Mouse (Mus musculus) liver, embryonic 13.5 days (tissue): Measurements from ENCODE around the gene Fam217a. TPM values are rescaled to one million over a fixed set of nuclear protein-coding genes. Genes with fewer than 3 reads are reported as not detected.
A peak's percentile ranks its signal among the peaks of the same experiment; 100 is the strongest.
"Not testable (repeated sequence)": the region's sequence is repeated elsewhere in the genome, so short reads cannot be mapped to it uniquely, and the experiment has no call there.

Source experiments
- ATAC-seq: fragments of 200-750 bp; cut with Nextera tagmentation; 2 replicates; pipeline ENCODE4 v1.8.0; 2017; ENCODE audit warnings: low read depth, mild to moderate bottlenecking, moderate number of reproducible peaks, moderate library complexity
- DNase-seq: peaks from one replicate; pipeline ENCODE4 v3.0.0; 2022
- H3K27ac ChIP-seq: fragments of 300-500 bp; sonication (generic); 2 replicates; pipeline ENCODE4 v1.5.1; 2015; ENCODE audit warnings: moderate library complexity, mild to moderate bottlenecking, inconsistent platforms
- H3K27me3 ChIP-seq: fragments of 300-500 bp; sonication (generic); 2 replicates; pipeline ENCODE4 v1.6.1; 2015; ENCODE audit warnings: mild to moderate bottlenecking, inconsistent platforms
- H3K36me3 ChIP-seq: fragments of 300-500 bp; sonication (generic); 2 replicates; pipeline ENCODE4 v1.6.1; 2015; ENCODE audit warnings: mild to moderate bottlenecking, inconsistent platforms
- H3K4me1 ChIP-seq: fragments of 300-500 bp; sonication (generic); replicated peaks from 2 replicates; pipeline ENCODE4 v1.6.1; 2015; ENCODE audit warnings: inconsistent platforms
- H3K4me2 ChIP-seq: fragments of 300-500 bp; sonication (generic); 2 replicates; pipeline ENCODE4 v1.6.1; 2015; ENCODE audit warnings: inconsistent platforms, mild to moderate bottlenecking, moderate library complexity
- H3K4me3 ChIP-seq: fragments of 300-500 bp; sonication (generic); replicated peaks from 2 replicates; pipeline ENCODE4 v1.5.1; 2015; ENCODE audit warnings: mild to moderate bottlenecking, inconsistent platforms
- H3K9ac ChIP-seq: fragments of 300-500 bp; sonication (generic); 2 replicates; pipeline ENCODE4 v1.6.1; 2015; ENCODE audit warnings: mild to moderate bottlenecking, inconsistent platforms
- H3K9me3 ChIP-seq: fragments of 300-500 bp; sonication (generic); replicated peaks from 2 replicates; pipeline ENCODE4 v1.6.1; 2016; ENCODE audit warnings: inconsistent platforms
- WGBS: fragments of 180-500 bp; shearing (Covaris S2); methylation state at CpG from one replicate; pipeline ENCODE4 v1.1.7; 2015; ENCODE audit not compliant: insufficient replicate concordance; 5-methylcytosine and 5-hydroxymethylcytosine counted together
- polyA plus RNA-seq: library from polyadenylated mRNA; unstranded; fragments of >200 nt; fragmentation: Nextera tagmentation; extraction: Ambion mirVana; gene quantifications from 2 replicates; pipeline ENCODE4 v1.2.1, GENCODE M21; 2015

Fam217a gene
- polyA plus RNA-seq, 1 experiment from 2014 or later: 0.35 TPM

DNA sequence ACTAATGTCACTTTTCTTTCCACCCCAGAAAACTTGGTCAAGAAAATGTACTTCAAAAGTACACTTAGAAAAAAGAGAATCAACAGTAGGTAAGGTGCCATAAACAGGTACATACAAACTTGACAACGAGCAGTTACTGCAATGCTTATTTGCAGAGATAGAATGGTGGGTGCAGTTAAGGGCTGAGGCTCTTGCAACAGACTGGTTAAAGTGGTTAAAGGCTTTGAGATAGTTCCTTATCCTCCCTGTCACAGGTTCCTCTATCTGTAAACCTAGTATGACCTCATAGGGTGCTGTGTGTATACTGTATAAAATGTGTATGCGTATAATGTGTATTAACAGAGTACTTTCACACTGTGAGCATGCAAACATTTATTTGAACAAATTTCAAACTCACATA, 27.3 kb upstream of the Fam217a start:
- H3K4me3 ChIP-seq, DNase-seq, H3K27me3 ChIP-seq, H3K9ac ChIP-seq, H3K4me2 ChIP-seq, H3K9me3 ChIP-seq, H3K27ac ChIP-seq, H3K36me3 ChIP-seq, H3K4me1 ChIP-seq: not testable (repeated sequence)
- 36% methylated on average over 2 of the region's 2 CpGs for WGBS
- ATAC-seq: 0 out of 2 replicates have a peak, but pooled peaks have one; percentile 58

DNA sequence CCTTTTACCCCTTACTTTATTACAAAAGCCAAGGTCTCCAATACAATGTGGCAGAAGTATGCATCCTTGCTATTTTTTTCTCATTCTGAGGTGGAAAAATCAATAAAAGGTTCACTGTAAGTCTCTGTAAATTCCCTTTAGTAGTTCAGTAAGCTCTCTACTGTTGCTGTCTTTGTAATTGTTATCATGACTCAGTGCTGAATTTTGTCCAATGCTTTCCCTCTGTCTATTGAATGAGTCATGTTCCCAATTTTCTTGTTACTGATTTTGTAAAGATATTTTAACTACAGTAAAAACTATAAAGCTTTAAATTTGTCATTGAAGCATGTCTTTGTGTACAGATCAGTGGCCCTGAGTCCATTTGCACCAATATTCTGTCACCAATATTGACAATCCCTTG, 18.3 kb upstream of the Fam217a start:
- no peaks in the 10 kb centered on the region for H3K4me1 ChIP-seq
- no peak overlapping the region for H3K9ac ChIP-seq
- ATAC-seq (no peak), DNase-seq (no peak)
- no peak overlapping the region for H3K4me3 ChIP-seq
- H3K9me3 ChIP-seq: no peaks in the 10 kb centered on the region
- H3K4me2 ChIP-seq: no peak overlapping the region
- H3K36me3 ChIP-seq: no peaks in the 10 kb centered on the region
- H3K27me3 ChIP-seq: no peaks in the 10 kb centered on the region
- no peak overlapping the region for H3K27ac ChIP-seq

GRCm38 (mm10) chr13:34934931-34935644, 11.0 kb upstream of the Fam217a start:
- H3K27me3 ChIP-seq: no peaks in the 10 kb centered on the region
- WGBS: 67% methylated on average over 10 of the region's 10 CpGs
- no peak overlapping the region for H3K9ac ChIP-seq
- H3K36me3 ChIP-seq: no peaks in the 10 kb centered on the region
- DNase-seq (no peak), ATAC-seq (no peak)
- H3K27ac ChIP-seq: no peak overlapping the region
- H3K9me3 ChIP-seq: no peaks in the 10 kb centered on the region
- H3K4me3 ChIP-seq: no peak overlapping the region
- no peak overlapping the region for H3K4me2 ChIP-seq
- no peaks in the 10 kb centered on the region for H3K4me1 ChIP-seq

DNA sequence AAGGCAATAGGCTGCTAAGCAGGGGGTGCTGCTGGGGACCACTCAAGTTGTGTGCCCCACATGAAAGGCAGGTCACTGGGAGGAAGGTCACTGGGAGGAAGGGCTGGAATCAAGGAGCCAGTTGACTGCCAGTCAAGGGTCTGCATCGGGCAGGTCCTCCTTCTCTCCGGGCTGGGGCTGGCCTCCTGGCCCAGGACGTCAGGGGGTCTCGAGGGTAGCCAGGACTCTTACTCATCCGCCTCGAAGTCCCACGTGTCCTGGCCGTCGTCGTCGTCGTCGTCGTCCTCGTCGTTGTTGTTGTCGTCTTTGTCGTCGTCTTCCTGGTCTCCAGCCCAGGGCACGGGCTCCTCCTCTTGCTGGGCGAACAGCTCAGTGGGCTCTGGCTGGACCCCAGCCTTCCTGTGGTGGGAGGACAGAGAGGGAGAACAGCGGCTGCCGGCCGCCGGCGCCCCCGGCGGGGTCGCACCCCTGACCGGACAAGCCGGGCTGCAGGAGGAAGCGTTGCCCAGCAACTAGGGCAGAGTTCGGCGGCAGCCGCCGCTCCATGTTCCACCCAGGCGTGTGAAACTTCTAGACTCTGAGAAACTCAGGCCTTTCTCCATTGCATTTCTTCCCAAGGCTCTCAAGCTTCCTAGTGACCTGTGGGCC, 7.5 kb downstream of the Fam217a start:
- no peaks in the 10 kb centered on the region for H3K4me1 ChIP-seq
- no peak for DNase-seq
- H3K36me3 ChIP-seq: no peaks in the 10 kb centered on the region
- H3K9me3 ChIP-seq: no peaks in the 10 kb centered on the region
- WGBS: 31% methylated on average over 37 of the region's 37 CpGs
- no peak overlapping the region for H3K9ac ChIP-seq
- H3K4me3 ChIP-seq: peak overlapping the region; percentile 26; the same call in 1 of the 2 replicates
- ATAC-seq: 0 out of 2 replicates have a peak, but pooled peaks have one; percentile 39
- H3K4me2 ChIP-seq: peak overlapping the region; percentile 52
- no peak overlapping the region for H3K27ac ChIP-seq
- peaks cover 14% of the 10 kb centered on the region for H3K27me3 ChIP-seq

DNA sequence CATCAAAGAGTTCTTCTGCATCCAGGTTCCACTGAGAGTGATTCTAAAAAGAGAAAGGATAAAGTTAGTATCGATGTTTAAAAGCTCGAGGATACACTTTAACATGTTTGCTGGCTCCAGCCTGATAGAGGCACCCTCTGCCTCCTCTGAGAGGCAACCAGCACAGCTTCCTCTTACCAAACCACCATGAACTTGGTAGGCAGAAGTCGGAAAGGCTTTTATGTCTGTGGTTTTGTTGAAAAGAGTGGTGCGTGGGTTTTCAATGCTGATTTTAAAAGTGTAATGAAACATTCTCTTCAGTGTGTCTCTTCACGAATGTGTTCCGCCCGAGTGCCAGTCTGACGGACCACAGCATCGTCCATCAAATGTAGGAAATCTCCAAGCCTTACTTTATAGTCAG, 9.5 kb downstream of the Fam217a start:
- no peak overlapping the region for H3K4me2 ChIP-seq
- no peak overlapping the region for H3K27ac ChIP-seq
- no peak overlapping the region for H3K4me3 ChIP-seq
- H3K36me3 ChIP-seq: no peaks in the 10 kb centered on the region
- no peak overlapping the region for H3K9ac ChIP-seq
- peaks cover 14% of the 10 kb centered on the region for H3K27me3 ChIP-seq
- WGBS: 42% methylated on average over 9 of the region's 9 CpGs
- no peaks in the 10 kb centered on the region for H3K4me1 ChIP-seq
- DNase-seq (no peak), ATAC-seq (no peak)
- no peaks in the 10 kb centered on the region for H3K9me3 ChIP-seq

DNA sequence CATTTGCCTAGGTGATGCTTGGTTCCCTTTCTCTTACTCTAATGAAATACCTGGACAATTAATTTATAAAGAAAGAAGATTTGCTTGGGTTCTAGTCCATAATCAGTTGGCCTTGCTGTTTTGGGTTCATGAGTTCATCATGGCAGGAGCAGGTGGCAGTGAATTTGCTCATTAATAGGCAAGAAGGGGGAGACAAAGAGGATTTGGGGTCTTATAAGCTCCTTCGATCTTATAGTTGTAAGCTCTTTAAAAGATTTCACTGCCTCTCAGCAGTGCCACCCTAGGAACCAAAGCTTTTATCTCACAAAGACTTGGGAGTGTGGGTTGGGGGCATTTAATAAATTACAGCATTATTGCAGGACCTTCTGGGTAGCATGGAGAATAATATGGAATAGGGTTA, 31.2 kb downstream of the Fam217a start:
- 73% methylated on average over 1 of the region's 1 CpGs for WGBS
- H3K4me3 ChIP-seq: no peak overlapping the region
- H3K27ac ChIP-seq: no peak overlapping the region
- H3K9me3 ChIP-seq: no peaks in the 10 kb centered on the region
- peaks cover 91% of the 10 kb centered on the region for H3K36me3 ChIP-seq
- DNase-seq: no peak
- no peak overlapping the region for H3K4me2 ChIP-seq
- no peak for ATAC-seq
- H3K27me3 ChIP-seq: no peaks in the 10 kb centered on the region
- no peak overlapping the region for H3K9ac ChIP-seq
- no peaks in the 10 kb centered on the region for H3K4me1 ChIP-seq

- H3K4me2 ChIP-seq: peak overlapping the region; percentile 82
- DNase-seq (no peak), ATAC-seq (no peak)
- peak overlapping the region; percentile 95 for H3K9ac ChIP-seq
- H3K27ac ChIP-seq: peak overlapping the region; percentile 98
- peaks cover 46% of the 10 kb centered on the region for H3K4me1 ChIP-seq
- H3K4me3 ChIP-seq: peak overlapping the region; percentile 93
- H3K27me3 ChIP-seq: no peaks in the 10 kb centered on the region
- H3K9me3 ChIP-seq: no peaks in the 10 kb centered on the region
- peaks cover 14% of the 10 kb centered on the region for H3K36me3 ChIP-seq
- WGBS: 3% methylated on average over 3 of the region's 3 CpGs
Observed at GRCm38 (mm10) chr13:34876481-34876880, 47.6 kb downstream of the Fam217a start.

- H3K36me3 ChIP-seq: peaks cover 8% of the 10 kb centered on the region; the same call in 1 of the 2 replicates
- H3K9me3 ChIP-seq: no peaks in the 10 kb centered on the region
- peak overlapping the region; percentile 95 for H3K9ac ChIP-seq
- DNase-seq (peak; percentile 66), ATAC-seq (peak; percentile 47)
- peak overlapping the region; percentile 98 for H3K27ac ChIP-seq
- H3K27me3 ChIP-seq: no peaks in the 10 kb centered on the region
- under 1% methylated on average over 46 of the region's 50 CpGs for WGBS
- H3K4me3 ChIP-seq: peak overlapping the region; percentile 93
- H3K4me1 ChIP-seq: peaks cover 46% of the 10 kb centered on the region
- peak overlapping the region; percentile 82 for H3K4me2 ChIP-seq
Observed at GRCm38 (mm10) chr13:34875741-34876445, 48.2 kb downstream of the Fam217a start.

DNA sequence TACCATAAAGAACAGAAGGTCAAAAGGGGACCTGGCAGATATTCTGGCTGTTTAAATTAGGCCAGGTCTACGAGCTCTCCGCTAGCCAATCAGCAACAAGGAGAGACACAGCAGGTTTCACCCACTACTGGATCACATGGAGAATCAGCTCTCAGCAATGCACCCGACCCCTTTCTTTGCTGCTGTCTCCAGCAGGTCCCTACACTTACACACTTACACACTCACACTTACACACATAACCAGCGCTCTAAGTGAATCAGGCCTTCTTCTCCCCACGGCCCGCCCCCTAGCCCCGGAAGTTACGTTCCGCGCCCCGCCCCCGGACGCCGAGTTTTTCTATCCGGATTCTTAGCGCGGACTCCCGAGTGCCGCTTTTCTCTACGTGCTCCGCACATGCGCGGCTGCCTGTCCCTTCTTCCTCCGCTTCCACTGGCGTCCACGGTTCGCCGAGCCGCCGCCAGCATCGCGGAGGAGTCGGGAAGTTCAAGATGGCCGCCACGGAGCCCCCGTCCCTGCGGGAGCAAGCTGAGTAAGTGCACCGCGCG, 48.9 kb downstream of the Fam217a start, which contains the start of gene Prpf4b:
Prpf4b (plus strand) TSS at position 137 of the 545 bp plus-strand sequence.
- whole genome bisulfite sequencing: under 1% methylated on average over 40 of the region's 40 CpGs
- no peaks in the 10 kb centered on the region for H3K27me3 ChIP-seq

GRCm38 (mm10) chr13:34874736-34875135, 49.4 kb downstream of the Fam217a start:
- Histone ChIP-seq H3K4me3 (peak overlapping the region; percentile 93), H3K4me1 (peaks cover 45% of the 10 kb centered on the region), H3K4me2 (peak overlapping the region; percentile 82), H3K9ac (peak overlapping the region; percentile 95), H3K27ac (peak overlapping the region; percentile 98)
- not testable (repeated sequence) for DNase-seq, H3K27me3 ChIP-seq, H3K36me3 ChIP-seq, ATAC-seq, H3K9me3 ChIP-seq
- 12% methylated on average over 13 of the region's 13 CpGs for WGBS

More for the DNA sequence above, 48.9 kb downstream of the Fam217a start, which contains the start of gene Prpf4b:
- Histone ChIP-seq H3K4me2 (peak within 1 kb of the TSS; percentile 82), H3K4me1 (peaks cover 46% of the 10 kb centered on the region), H3K9ac (peak within 1 kb of the TSS; percentile 95), H3K4me3 (peak within 1 kb of the TSS; percentile 93), H3K9me3 (no peaks in the 10 kb centered on the region), H3K36me3 (peaks cover 7% of the 10 kb centered on the region; the same call in 1 of the 2 replicates), H3K27ac (peak within 1 kb of the TSS; percentile 98)
- DNase-seq: peak; percentile 86
- ATAC-seq: peak; percentile 67
